Mouse (Mus musculus): ENCODE data around the gene Vmn2r68. TPM values are rescaled to one million over a fixed set of nuclear protein-coding genes. Genes with fewer than 3 reads are reported as not detected.

The Vmn2r68 gene
- not detected in 2 replicates for polyA plus RNA-seq (2012)

- no peak for TF ChIP-seq GATA1 (IDR thresholded peaks at IDR 0.05; ENCODE audit: low read length)
These were observed at the start of gene Vmn2r68 for GRCm38 (mm10) chr7:85237683-85238082. Gene Vmn2r68 (minus strand): TSS chr7:85237783.

Other genes with a start within 250 kb of the Vmn2r68 start
- not detected in 2 replicates for gene Vmn2r66, start 225.5 kb downstream of the Vmn2r68 start, polyA plus RNA-seq (2012)
- not detected in 2 replicates for gene Vmn2r67, start 81.8 kb downstream of the Vmn2r68 start, polyA plus RNA-seq (2012)
- not detected in 2 replicates for gene Vmn2r69, start 178.1 kb upstream of the Vmn2r68 start, polyA plus RNA-seq (2012)